Mouse (Mus musculus): ENCODE measurements around the gene Tmsb15l. TPM values are rescaled to one million over a fixed set of nuclear protein-coding genes. Genes with fewer than 3 reads are reported as not detected.
A peak's percentile ranks its signal among the peaks of the same experiment; 100 is the strongest.
"Not testable (repeated sequence)": the region's sequence is repeated elsewhere in the genome, so short reads cannot be mapped to it uniquely, and the experiment has no call there.

Tmsb15l gene
- polyA plus RNA-seq, 1 experiment, result not detected

DNA sequence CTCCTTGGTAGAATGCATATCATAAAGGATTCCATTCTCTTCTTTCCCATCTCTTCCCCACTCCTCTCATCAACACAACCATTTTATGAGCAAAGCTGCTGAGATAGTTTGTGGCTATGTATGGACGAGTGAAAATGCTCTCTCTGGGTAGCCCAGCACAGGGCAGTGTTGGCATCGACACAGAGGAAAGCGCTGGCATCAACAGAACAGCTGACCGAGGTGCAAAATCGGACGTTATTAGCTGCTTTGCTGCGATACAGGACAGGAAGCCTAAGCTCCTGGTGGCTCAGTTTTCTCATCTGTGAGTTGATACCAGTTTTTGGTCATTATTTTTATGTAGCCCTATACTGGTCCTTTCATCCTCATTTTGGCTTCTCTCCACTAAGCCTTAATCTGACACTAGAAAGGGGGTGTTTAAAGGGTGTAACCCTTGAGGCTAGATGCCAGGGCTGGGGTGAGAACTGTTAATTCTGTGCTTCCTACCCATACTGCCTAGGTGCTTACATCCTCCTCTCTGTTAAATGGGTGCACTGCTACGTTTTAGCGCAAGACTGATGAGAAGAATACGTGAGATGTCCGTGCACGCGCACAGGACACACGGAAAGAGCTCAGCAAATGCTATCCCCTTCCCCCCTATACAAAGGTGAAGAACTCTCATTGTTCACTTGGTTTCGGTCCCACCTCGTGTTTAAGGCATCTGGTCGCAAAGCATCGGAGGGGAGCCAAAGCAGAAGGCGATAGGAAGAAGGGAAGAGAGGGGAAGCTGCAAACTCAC is 15.7 kb upstream of the Tmsb15l start:
- H3K4me1 ChIP-seq (ENCODE audit: control insufficient read depth, insufficient read depth, low read length), result no peaks in the 10 kb centered on the region; the same call in 1 of the 2 replicates
- WGBS, result 17% methylated on average over 19 of the region's 19 CpGs
- H3K27ac ChIP-seq (ENCODE audit: control insufficient read depth, insufficient read depth, low read depth, low read length, poor library complexity), result peak overlapping the region; percentile 55
- TF ChIP-seq POLR2A (IDR thresholded peaks at IDR 0.05; ENCODE audit: borderline replicate concordance, control insufficient read depth, low read depth, low read length), result no peak
- TF ChIP-seq CTCF (IDR thresholded peaks at IDR 0.05; ENCODE audit: control insufficient read depth, insufficient read depth, low read length), result no peak
- peak overlapping the region; percentile 84 for H3K4me3 ChIP-seq (replicated peaks; ENCODE audit: control insufficient read depth, low read depth, low read length)

DNA sequence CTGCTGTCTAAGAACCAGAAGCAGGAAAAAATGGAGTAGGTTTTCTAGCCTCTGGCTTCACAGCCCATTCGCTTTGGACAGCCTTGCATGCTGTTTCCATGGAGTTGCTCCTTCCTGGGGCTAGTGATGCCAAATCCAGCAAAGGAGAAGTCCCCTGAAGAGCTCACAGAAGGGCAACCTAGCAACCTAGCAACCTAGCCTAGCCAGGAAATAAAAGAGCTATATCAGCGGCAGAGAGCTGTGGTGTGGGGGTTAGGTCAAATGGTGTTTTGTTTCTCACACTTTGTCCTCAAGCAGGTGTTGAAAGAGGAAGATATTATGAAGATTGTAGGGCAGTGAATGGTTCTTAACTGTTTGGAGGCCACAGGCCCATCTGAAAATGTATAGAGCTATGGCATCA is 14.6 kb upstream of the Tmsb15l start:
- Histone ChIP-seq H3K4me3 (replicated peaks; ENCODE audit: control insufficient read depth, low read depth, low read length) (peak overlapping the region; percentile 18), H3K27ac (ENCODE audit: control insufficient read depth, insufficient read depth, low read depth, low read length, poor library complexity) (peak overlapping the region; percentile 33), H3K4me1 (ENCODE audit: control insufficient read depth, insufficient read depth, low read length) (no peaks in the 10 kb centered on the region; the same call in 1 of the 2 replicates)
- TF ChIP-seq CTCF (IDR thresholded peaks at IDR 0.05; ENCODE audit: control insufficient read depth, insufficient read depth, low read length) (no peak), POLR2A (IDR thresholded peaks at IDR 0.05; ENCODE audit: borderline replicate concordance, control insufficient read depth, low read depth, low read length) (no peak)
- WGBS, result 34% methylated on average over 2 of the region's 2 CpGs

GRCm38 (mm10) chrX:136986039-136986438 is 9.4 kb upstream of the Tmsb15l start:
- peak overlapping the region; percentile 65 for H3K27ac ChIP-seq (ENCODE audit: control insufficient read depth, insufficient read depth, low read depth, low read length, poor library complexity)
- H3K4me1 ChIP-seq (ENCODE audit: control insufficient read depth, insufficient read depth, low read length), result no peaks in the 10 kb centered on the region; the same call in 1 of the 2 replicates
- TF ChIP-seq POLR2A (IDR thresholded peaks at IDR 0.05; ENCODE audit: borderline replicate concordance, control insufficient read depth, low read depth, low read length) (no peak), CTCF (IDR thresholded peaks at IDR 0.05; ENCODE audit: control insufficient read depth, insufficient read depth, low read length) (no peak)
- no peak overlapping the region for H3K4me3 ChIP-seq (replicated peaks; ENCODE audit: control insufficient read depth, low read depth, low read length)

- TF ChIP-seq CTCF (IDR thresholded peaks at IDR 0.05; ENCODE audit: control insufficient read depth, insufficient read depth, low read length) (peak; percentile 39; the same call in 1 of the 2 replicates), POLR2A (IDR thresholded peaks at IDR 0.05; ENCODE audit: borderline replicate concordance, control insufficient read depth, low read depth, low read length) (no peak)
Measured at GRCm38 (mm10) chrX:136978616-136979015, 1.9 kb upstream of the Tmsb15l start.

DNA sequence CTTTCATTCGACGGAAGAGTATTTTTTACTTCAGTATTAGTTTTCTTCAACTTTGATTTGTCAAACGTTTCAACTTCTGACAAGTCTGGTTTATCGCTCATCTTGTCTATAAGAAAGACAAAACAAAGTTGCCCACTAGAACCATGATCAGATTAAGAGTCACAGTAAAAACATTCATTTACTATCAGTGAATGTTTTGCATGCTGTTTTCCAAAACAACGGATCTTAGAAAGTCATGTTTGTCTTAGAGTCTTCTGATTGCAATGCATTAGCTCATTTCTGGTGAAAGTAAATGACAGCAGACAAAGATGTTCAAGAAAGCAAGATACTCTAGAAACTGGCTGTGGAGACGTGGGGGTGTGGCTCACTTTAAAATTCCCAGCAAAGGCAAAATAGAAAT is 1.3 kb downstream of the Tmsb15l start, which contains the start of gene Tmsb15b2:
Gene Tmsb15b2 (minus strand): TSS at position 101 of the 400 bp plus-strand sequence.
- WGBS, result 78% methylated on average over 6 of the region's 6 CpGs
- H3K4me1 ChIP-seq (ENCODE audit: control insufficient read depth, insufficient read depth, low read length); H3K27ac ChIP-seq (ENCODE audit: control insufficient read depth, insufficient read depth, low read depth, low read length, poor library complexity): not testable (repeated sequence)
- peak within 1 kb of the TSS; percentile 62 for H3K4me3 ChIP-seq (replicated peaks; ENCODE audit: control insufficient read depth, low read depth, low read length)

More at GRCm38 (mm10) chrX:136978616-136979015, 1.9 kb upstream of the Tmsb15l start:
- Histone ChIP-seq H3K27ac (ENCODE audit: control insufficient read depth, insufficient read depth, low read depth, low read length, poor library complexity) (no peak overlapping the region), H3K4me1 (ENCODE audit: control insufficient read depth, insufficient read depth, low read length) (no peaks in the 10 kb centered on the region), H3K4me3 (replicated peaks; ENCODE audit: control insufficient read depth, low read depth, low read length) (no peak overlapping the region)

- Histone ChIP-seq H3K27ac (ENCODE audit: control insufficient read depth, insufficient read depth, low read depth, low read length, poor library complexity) (no peak overlapping the region), H3K4me3 (replicated peaks; ENCODE audit: control insufficient read depth, low read depth, low read length) (no peak overlapping the region), H3K4me1 (ENCODE audit: control insufficient read depth, insufficient read depth, low read length) (no peaks in the 10 kb centered on the region)
- TF ChIP-seq CTCF (IDR thresholded peaks at IDR 0.05; ENCODE audit: control insufficient read depth, insufficient read depth, low read length) (0 out of 2 replicates have a peak, but pooled peaks have one; percentile 25), POLR2A (IDR thresholded peaks at IDR 0.05; ENCODE audit: borderline replicate concordance, control insufficient read depth, low read depth, low read length) (no peak)
- WGBS, result 25% methylated on average over 2 of the region's 2 CpGs
Measured at GRCm38 (mm10) chrX:136959688-136960087, 17.0 kb downstream of the Tmsb15l start.

- H3K4me1 ChIP-seq (ENCODE audit: control insufficient read depth, insufficient read depth, low read length); H3K27ac ChIP-seq (ENCODE audit: control insufficient read depth, insufficient read depth, low read depth, low read length, poor library complexity); H3K4me3 ChIP-seq (replicated peaks; ENCODE audit: control insufficient read depth, low read depth, low read length): not testable (repeated sequence)
- 79% methylated on average over 5 of the region's 5 CpGs for WGBS
Measured at GRCm38 (mm10) chrX:136958300-136958699, 18.4 kb downstream of the Tmsb15l start.

DNA sequence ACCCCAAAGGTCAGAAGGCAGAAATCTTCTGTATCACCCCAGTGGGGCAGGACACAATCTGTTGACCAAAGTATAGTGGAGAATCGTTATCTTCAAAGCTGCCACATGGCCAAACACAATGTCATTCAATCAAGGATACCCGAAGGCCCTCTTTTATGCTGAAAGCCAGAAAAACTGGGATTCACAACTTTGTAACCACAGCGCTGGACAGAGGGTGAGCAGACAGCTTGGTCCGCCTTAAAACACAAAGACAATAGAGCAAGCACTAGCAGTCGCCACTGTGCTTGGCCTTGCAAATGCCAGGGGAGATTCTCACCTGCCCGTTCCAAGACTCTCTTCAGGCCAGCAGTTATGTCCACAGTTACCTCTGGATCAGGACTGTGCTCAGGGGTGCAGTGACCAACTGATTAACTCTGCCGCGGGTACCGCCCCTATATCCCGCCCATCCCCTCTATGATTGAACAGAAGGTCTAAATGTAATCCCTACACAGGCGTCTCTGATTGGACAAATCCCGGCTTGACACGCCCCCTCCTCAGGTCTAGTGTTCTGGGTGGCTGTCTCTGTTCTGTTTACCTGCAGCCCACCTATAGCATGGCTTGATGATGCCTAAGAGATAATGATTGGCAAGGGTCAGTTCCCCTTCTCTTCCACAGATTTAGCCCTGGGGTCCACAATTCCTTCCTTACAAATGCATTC is 18.9 kb downstream of the Tmsb15l start:
- 48% methylated on average over 13 of the region's 13 CpGs for WGBS
- not testable (repeated sequence) for H3K27ac ChIP-seq (ENCODE audit: control insufficient read depth, insufficient read depth, low read depth, low read length, poor library complexity); H3K4me3 ChIP-seq (replicated peaks; ENCODE audit: control insufficient read depth, low read depth, low read length); H3K4me1 ChIP-seq (ENCODE audit: control insufficient read depth, insufficient read depth, low read length)

DNA sequence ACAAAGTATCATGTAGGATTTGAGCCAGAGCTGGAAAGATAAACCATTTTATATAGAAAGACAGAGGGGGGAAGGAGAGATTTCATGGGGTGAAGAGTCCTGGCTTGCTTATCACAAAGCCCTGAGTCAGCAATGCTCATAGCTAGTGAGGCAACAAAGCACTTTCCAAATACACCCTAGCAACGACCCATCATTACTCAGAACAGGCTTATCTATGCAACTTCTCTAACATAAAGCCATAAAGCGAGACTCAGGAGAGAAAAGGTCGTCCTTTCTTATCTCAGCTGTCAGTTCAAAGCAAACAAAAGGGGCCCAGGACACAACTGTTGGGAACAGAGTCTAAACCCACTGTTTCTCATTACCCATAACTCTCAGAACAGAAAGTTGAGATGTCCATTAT is 38.7 kb downstream of the Tmsb15l start:
- TF ChIP-seq CTCF (IDR thresholded peaks at IDR 0.05; ENCODE audit: control insufficient read depth, insufficient read depth, low read length) (no peak), POLR2A (IDR thresholded peaks at IDR 0.05; ENCODE audit: borderline replicate concordance, control insufficient read depth, low read depth, low read length) (no peak)
- H3K4me3 ChIP-seq (replicated peaks; ENCODE audit: control insufficient read depth, low read depth, low read length), result no peak overlapping the region
- 33% methylated on average over 3 of the region's 3 CpGs for WGBS
- H3K27ac ChIP-seq (ENCODE audit: control insufficient read depth, insufficient read depth, low read depth, low read length, poor library complexity), result no peak overlapping the region
- no peaks in the 10 kb centered on the region for H3K4me1 ChIP-seq (ENCODE audit: control insufficient read depth, insufficient read depth, low read length)

All from bone marrow, adult 2 months (tissue).